Mouse (Mus musculus) frontal cortex, adult 2 months (tissue): ENCODE results near the gene Nhlh1. TPM values are rescaled to one million over a fixed set of nuclear protein-coding genes. Genes with fewer than 3 reads are reported as not detected.

Experiments used
- DNase-seq, 2 experiments: peaks; one replicate each; pipeline ENCODE4 v3.0.0; 2022; ENCODE audit warnings: low spot score in 1 of 2; ENCODE audit errors: extremely low spot score in 1 of 2
- polyA plus RNA-seq: library from polyadenylated mRNA; depleted of rRNA; stranded (reverse); fragments of >200 nt; gene quantifications from 2 replicates; pipeline ENCODE4 v1.2.3, GENCODE M21; 2012; rRNA removed

The Nhlh1 gene
- 0.30 and 0.50 TPM in 2 replicates for polyA plus RNA-seq

DNA sequence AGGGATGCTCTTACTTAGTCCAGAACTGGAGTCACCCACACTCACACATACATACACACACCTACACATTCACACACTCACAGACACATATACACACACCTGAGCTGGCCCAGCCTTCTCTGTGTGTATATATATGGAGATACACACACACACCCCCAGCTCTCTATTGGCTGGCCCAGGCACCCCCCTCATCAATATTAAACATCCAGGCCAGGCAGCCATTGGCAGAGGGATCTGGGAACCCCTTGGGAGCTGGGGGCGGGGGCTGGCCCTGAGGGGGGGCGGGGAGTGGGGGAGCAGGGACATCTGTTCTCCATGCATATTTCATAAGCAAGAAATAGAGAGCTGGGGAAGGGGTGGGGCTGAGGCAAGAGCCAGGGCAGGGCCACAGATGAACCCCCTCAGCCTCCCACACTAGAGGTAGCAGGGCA lies at the start of gene Nhlh1:
TSS of gene Nhlh1 (minus strand) at position 83 of the 431 bp plus-strand sequence.
- peak in 1 of 2 experiments; percentile 33 for DNase-seq

- no peak for DNase-seq
Observed at GRCm38 (mm10) chr1:172105101-172105500, 47.7 kb upstream of the Nhlh1 start.

DNA sequence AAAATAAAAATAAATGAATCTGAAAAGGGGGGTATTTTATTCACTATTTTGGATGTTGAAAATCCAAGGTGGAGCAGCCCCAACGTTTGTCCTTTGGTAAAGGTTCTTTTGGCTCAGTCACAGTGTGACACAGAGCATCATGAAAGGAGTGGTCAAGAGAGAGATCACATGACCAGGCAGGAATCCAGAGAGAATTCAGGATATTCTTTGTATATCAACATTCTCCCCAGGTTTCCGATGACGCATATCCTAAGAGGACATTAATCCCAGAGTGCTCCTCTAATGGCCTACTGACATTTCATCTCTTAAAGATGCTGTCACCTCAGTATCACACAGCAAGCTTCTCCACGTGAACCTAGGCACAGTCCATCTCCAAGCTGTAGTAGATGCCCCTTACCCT lies 46.2 kb upstream of the Nhlh1 start:
- no peak for DNase-seq

- DNase-seq = no peak
Observed at GRCm38 (mm10) chr1:172099325-172100033, 42.1 kb upstream of the Nhlh1 start.

DNA sequence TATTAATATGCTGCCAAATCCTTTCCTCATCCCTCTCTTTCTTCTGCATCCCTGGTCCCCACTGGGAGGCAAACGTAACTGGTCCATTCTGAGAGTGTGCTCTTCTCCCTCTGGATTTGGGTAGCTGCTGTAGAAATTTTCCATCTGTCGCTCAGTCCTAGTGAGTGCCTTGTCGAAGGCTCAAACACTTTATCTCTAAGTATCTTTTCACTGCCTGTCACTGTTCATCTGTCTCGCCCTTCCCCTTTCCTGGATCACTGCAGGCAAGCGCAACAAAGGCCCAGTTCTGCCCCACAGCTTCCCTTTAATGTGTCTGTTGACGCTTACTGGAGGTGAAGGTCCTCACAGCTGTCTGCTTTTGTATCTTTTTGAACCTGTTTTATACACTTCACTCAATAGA lies 37.8 kb upstream of the Nhlh1 start:
- no peak for DNase-seq

- DNase-seq = no peak
Observed at GRCm38 (mm10) chr1:172094295-172094694, 36.9 kb upstream of the Nhlh1 start.

DNA sequence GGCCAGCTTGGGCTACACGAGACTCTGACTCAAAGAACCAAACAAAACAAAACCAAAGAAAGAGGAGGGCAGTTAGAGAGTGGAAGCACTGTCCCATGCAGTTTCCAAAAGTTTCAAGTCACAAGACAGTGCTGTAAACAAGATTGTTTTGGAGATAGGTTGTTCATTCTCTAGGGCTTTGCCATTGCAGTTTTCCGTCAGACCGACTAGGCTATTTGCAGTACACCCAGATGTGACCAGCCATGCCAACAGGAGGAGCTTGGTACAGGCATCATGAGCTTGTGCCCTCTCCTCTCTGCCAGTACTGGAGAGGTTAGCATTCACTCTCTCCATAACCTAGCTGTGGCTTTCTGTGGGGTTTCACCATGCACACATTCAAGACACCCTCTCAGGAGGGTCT lies 36.1 kb upstream of the Nhlh1 start:
- DNase-seq = no peak

DNA sequence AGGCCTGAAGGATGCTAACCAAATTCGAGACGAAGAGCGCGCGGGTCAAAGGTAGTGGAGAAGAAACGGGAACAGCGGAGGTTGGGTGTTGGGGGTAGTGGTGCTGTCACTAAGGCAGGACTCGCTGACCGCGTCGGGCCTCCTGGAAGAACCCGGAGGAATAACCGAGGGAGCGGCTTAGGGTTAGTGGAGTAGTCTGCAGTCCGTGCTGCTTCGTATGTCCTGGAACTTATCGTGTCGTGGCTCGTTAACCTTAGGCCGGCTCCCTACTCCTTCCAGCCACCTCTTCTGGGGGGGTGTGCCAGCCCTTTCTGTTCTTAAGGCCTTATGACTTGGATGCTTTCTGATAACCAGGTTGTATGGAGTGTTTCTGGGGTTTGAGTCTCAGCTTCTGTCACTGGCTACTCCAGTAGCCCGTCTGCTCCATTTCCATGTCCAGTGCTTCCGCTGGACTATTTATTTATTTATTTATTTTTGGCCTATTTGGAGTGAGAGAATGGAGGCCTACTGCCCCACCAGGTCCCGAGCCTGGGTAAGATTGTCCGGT lies 25.6 kb upstream of the Nhlh1 start:
- DNase-seq = no peak

DNA sequence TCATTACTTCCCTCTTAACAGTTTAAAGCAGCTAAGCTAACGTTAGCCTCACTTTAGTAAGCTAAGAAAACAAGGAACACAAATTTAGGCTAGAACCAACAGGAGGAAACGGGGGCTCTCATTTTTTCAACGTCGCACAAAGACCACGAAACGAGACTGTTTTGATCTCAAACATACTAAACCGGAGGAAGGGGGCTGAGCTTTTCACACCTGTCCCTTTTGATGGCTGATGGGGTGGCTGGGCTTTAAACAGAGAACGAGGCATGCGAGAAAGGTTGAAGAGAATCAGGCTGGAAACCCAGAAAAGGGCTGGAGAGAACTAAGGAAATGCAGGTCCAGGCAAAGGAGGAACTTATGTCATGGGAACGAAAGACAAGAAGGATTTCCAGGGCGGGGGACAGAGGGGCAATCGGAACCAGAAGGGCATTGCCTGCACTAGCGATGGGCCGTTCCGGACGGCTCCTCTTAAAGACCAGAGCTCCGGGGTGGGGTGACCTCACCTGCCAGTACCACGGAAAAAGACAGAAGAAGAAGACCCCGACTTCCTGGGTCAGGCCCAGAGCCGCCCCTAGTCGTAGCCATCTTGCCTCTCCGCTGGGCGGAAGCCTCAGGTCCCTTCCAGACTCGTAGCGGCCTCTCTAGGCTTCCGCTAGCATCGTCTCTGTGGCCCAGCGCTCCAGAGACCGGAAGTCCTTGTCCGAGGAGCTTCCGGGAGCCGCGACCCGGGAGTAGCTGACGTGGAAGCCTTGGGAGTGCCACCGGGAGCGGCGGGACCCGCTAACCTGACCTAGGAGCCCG lies 24.9 kb upstream of the Nhlh1 start, which contains the start of the genes Copa and Ncstn:
TSS of gene Copa (plus strand) at position 429 of the 798 bp plus-strand sequence.
TSS of gene Ncstn (minus strand) at position 695 of the 798 bp plus-strand sequence.
- DNase-seq = peak; percentile 89 to 97

DNA sequence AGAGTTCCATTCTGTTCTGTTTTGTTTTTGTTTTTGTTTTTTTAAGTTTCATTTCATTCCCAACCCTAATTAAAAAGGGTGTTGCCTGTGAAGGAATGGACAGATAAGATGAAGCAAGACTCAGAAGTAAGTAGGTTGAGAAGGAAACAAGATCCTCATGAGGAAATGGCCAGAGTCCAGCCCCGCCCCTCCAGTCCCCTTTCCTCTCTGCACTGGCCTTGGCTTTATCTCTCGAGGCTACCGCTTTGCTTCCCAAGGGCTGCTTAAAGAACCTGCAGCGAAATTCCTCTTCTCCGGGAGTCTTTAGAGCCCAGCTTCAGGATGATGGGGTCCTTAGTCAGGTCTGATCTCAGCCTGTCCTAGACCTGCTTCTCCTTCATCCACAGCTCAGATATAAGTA lies 20.6 kb upstream of the Nhlh1 start:
- no peak for DNase-seq

DNA sequence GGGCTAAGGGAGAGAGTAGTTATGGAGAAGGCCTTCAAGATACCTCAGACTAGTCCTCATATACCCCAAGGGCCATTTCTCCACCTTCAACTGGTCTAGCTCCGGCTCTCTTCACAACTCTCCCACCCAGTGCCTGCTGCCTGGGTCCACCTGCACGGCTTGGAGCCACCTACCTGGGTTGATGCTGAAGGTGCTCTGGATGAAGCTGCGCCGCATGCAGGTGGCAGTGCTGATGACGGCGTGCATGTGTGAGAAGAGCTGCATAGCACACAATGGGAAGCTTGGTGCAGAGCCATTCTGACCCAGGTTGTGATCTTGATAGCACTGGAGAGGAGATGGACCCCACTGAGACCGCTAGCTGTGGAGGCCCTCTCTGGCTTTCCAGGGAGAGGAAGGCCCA lies 15.2 kb upstream of the Nhlh1 start:
- DNase-seq = no peak

DNA sequence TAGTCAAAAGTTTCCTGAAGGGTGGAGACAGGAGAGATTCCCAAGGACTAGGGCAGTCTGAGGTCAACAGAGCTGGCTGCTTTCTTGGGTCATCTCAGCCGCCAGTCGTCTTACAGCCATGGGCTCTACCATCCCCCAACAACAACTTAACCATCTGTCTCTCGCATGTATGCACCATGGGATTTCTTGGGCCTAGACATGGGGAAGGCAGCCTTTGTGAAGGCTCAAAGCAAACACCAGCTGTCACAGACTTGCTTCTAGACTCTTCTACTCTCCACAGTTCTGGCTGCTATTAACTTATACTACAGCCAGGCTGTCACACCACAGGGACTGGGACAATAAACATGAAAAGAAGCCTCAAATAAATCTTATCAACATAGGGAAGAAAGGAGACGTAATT lies 14.2 kb upstream of the Nhlh1 start:
- DNase-seq = no peak

DNA sequence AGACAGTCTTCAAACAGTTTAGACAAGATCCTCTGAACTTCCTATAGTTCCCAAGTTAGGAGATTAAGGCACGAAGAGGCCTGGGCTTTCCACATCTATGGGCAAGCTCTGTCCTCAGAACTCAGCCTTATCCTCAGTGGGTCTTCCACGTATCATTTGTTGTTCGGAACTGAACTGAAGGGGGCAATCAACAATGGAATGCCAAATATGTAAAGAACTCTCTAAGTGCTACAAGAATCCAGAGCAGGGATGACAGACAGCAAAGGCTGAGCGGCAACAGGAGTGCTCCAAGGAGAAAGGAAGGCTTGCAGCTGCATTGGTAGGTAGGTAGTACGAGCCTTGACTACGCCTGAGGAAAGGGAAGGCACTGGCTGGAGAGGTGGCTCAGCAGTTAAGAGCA lies 12.9 kb upstream of the Nhlh1 start:
- no peak for DNase-seq

DNA sequence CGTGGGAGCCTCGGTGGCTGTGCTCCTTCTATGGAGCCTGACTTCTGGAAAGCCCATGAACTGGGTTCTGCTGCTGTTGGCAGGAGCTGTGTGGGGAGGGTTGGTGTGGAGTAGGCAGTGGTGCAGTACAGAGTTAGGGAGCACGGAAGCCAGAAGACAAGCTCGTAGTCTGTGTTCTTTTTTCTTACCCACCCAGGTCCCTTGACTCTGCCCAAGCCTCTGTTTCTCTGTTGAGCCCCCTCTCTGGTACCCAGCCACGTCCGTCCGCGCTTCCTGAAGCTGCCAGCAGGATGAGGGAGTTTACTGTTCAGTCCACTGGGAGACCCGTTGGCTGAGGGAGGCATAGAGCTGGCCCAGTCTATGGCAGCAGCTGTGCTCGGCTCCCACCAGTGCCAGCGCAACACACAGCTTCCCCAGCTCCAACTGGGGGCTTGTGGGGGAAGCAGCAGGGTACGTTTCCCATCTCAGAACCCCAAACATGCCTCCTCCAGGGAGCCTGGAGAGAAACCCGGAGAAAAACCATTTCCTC lies 7.3 kb upstream of the Nhlh1 start:
- peak in 1 of 2 experiments; percentile 21 for DNase-seq

GRCm38 (mm10) chr1:172063291-172064023 lies 6.1 kb upstream of the Nhlh1 start:
- DNase-seq = no peak

DNA sequence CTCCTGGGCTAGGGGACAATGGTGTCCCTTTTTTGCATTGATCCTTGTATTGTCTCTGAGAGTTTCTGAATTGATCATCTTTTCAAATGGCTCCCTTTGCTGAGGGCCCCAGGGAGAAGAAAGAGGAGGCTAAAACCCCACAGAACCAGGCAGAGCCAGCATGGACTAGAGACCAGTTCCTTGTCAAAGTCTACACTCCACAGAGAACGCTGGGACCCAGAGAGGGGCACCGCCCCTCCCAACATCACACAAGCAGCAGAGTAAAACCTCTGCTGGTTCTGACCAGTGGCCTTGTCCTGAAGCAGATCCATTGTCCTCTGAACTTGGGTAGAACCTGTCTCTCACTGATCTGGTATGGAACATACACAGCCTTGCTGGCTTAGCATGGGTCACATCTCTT lies 4.7 kb upstream of the Nhlh1 start:
- DNase-seq = no peak

GRCm38 (mm10) chr1:172061217-172061616 lies 3.8 kb upstream of the Nhlh1 start:
- no peak for DNase-seq

DNA sequence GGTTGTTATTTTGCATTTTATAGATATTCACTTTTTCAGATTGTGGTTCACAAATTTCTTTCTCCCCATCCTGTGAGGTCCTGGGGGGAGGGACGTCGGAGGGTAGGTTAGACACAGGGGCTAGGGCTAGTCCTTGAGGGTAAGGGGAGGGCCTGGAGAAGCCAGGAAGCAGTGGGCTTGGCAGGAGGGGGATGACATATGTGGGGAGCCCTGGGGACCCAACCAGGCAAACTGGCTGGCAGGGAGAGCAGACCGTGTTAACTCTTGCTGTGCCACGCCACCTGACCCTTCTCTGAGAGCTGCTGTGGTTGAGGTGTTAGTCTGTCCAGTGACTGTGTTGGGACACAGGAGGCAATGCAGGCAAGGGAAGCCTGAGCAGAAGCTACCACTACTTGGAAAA lies 3.3 kb upstream of the Nhlh1 start:
- DNase-seq = no peak

DNA sequence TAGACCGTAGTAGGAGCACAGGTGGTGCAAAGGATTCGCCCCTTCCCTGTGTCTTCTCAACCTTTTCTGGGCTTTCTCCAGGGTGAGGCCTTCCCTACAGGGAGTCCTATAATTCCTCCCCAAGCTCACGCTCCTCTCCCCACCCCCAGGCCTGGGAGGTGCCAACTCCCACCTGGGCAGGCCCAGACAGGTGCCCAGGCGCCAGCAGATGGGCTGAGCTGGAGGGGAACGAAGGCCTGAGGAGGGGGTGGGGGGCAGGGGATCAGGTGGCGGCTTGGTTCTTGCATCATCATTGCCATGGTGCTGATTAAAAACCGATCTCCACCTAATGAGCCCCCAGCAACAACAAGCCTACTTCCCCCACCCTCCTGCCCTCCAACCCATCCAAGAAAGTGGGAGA lies 1.5 kb upstream of the Nhlh1 start:
- no peak for DNase-seq

- no peak for DNase-seq
Observed at GRCm38 (mm10) chr1:172058321-172058720, 948 bp upstream of the Nhlh1 start.

- DNase-seq = peak in 1 of 2 experiments; percentile 70
Observed at GRCm38 (mm10) chr1:172056251-172056650, 1.1 kb downstream of the Nhlh1 start.
